ENCODE assay signal across 9 mouse cellular contexts in the genomic region with DNA sequence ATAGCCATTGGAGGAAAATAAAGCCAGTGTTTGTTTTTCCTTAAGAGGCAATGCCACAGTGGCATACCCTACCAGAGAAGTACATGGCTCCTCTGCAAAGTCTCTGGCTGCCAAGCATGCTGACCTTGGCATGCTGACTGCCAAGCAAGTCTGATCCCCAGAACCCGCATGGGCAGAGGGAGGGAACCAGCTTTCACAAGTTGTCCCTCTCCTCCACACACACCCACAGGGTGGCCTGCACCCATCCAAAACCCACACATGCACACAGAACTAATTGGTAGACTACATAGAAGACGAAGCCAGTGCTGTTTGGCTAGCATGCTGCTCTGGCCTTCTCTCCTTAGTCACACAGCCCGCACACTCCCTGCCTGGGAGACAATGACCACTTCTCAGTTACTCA. TPM values are rescaled to one million over a fixed set of nuclear protein-coding genes. Genes with fewer than 3 reads are reported as not detected.
DNase-seq lines count a peak whose midpoint lies in the region.
"Had no signal": no experiment of that assay in that cellular context is flagged by ENCODE, and none has a peak within 500 bp of the region (broad histone marks: within the 10 kb centered on the region; RNA-seq: fewer than 3 reads in every experiment).

No protein-coding gene starts in this region.

- DNase-seq in adrenal gland, adult (ENCODE audit: inconsistent age in 2 of 2, low spot score in 1 of 2) = peak; percentile 70 to 89
- no peak for DNase-seq in adrenal gland, postnatal 4 days (ENCODE audit: low spot score in 2 of 2)
- peak; percentile 56 for DNase-seq in kidney, adult 18-20 months
- DNase-seq in kidney, postnatal 10 days = no peak
- DNase-seq in 3134 (ENCODE audit: extremely low read depth, insufficient read length, low spot score) = peak; percentile 42
- DNase-seq in adrenal gland, postnatal 36 days = peak; percentile 68 to 69
- no peak for DNase-seq in spleen, postnatal 4 days (ENCODE audit: low spot score in 2 of 2)
- DNase-seq in cerebellum, adult 18-20 months = no peak
- DNase-seq: cerebellum, adult 2 months had no signal

RNA-seq across cellular contexts. Expression of a gene that starts 38.3 kb away (rescaled TPM):
- total RNA-seq in adrenal gland, postnatal 4 days (2021) = 100 to 1,000 TPM; 237 to 266 TPM
- 100 to 1,000 TPM; 227 to 350 TPM for total RNA-seq in adrenal gland, postnatal 36 days (2021)

RNA-seq across cellular contexts. Expression of a gene that starts 43.9 kb away (rescaled TPM):
- under 1 TPM; 0.76 to 0.78 TPM for total RNA-seq in adrenal gland, postnatal 4 days (2021)
- total RNA-seq in adrenal gland, postnatal 36 days (2021) = under 1 TPM in 1 of 2 experiments, not detected in 1; 0.40 TPM

Comparison
In these comparisons a context has a peak if more than half of its experiments do, and no peak if none do; other contexts are left out.
1. DNase-seq: peak in adrenal gland, adult (2 of 2), kidney, adult 18-20 months (single experiment), 3134 (single experiment) and adrenal gland, postnatal 36 days (2 of 2); none in adrenal gland, postnatal 4 days (0 of 2), kidney, postnatal 10 days (single experiment), spleen, postnatal 4 days (0 of 2) and cerebellum, adult 18-20 months (0 of 2).